Mouse (Mus musculus) thymus, postnatal 25 days (tissue): Measurements from ENCODE around the gene Mettl4.
"Not testable (repeated sequence)": the region's sequence is repeated elsewhere in the genome, so short reads cannot be mapped to it uniquely, and the experiment has no call there.

ENCODE experiments used
- DNase-seq: peaks from one replicate; pipeline ENCODE4 v3.0.0; 2022

Gene Mettl4

DNA sequence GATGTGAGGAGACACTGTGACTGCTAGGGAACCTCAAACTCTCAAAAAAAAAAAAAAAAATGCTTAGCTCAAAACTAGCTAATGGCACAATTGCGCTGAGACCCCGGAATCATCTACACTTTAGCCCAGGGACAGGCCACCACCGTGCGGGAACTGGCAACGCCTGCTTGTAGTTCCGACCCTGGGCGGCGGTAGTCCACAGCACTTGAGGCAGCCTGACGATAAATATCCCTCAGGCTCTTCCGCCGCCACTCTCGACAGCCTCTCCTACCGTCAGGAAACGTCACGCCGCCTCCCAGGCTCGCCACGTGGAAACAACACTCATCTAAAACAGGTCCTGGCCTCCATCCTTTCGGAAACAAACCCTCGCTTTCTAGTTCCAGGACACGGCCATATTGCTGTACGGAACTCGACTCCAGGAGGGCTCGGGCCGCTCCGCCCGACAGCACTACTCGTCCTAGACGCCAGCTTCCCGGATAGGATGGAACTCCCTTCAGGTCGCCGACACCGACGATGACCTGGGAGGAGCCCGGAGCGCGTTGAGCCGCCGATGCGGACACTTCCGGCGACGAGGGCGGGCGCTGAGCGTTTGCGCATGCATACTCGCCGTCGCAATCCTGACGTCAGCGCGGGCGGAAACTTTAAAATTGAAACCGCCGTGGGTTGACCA is at the start of gene Mettl4:
Mettl4 (minus strand) TSS at position 554 of the 670 bp plus-strand sequence.
- peak; percentile 86 for DNase-seq

DNA sequence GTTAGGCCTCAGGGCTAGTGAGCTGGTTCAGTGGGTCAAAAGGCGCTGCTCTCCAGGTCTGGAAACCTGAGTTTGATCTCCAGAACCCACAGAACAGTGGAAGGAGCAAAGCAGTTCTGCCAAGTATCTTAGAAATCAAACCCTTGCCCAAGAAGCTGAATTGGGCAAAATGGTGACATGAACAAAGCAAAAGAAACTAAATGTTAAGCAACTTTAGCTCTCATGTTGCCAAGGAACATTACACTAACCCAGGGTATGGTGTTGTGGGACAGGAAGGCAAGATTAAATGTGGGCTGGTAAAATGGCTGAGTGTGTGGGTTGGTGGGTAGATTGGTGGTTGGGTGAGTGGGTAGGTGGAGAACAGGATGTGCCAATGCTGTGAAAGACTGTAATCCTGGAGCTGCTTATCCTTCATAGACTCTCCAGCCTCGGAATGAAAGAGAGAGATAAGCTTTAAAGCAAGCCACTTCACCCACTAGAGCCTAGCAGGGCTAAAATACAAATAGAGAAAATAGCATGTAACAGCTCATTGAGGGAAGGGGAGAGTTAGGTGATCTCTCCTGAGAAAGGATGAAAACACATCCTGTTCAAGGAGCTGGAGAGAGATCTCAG is 29.2 kb upstream of the Mettl4 start:
- DNase-seq: no peak

DNA sequence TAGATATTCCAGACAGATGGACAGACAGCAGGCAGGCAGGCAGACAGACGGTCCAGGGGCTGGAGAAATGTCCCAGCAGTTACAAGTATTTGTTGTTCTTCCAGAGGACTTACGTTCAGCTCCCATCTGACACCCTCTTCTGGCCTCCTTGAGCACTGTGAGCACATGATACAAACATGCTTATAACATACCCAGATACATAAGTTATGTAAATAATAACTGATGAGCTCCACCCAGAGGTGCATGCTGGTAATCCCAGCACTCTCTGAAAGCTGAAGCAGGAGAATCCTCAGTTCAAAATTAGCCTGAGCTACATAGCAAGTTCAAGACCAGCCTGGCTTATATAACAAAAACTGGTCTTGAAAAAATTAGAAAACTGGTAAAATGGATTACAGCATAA is 18.7 kb upstream of the Mettl4 start:
- DNase-seq: no peak

DNA sequence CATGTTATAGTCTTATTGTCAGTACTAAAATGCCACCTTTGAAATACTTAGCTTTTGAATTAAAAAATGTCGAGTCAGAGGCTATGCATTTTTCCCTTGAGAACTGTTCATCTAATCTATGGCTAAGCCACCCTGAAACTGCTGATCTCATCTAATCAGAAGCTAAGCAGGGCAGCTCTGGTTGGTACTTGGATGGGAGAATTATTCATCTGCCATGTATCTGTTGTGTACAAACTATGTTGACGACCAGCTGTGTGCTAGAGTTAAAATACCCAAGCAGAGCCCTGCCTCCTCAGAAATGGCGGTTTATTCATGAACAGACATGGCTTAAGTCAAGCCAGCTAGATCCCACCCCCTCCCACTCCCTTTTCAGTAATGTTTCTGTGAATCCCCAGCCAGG is 14.9 kb upstream of the Mettl4 start:
- no peak for DNase-seq

DNA sequence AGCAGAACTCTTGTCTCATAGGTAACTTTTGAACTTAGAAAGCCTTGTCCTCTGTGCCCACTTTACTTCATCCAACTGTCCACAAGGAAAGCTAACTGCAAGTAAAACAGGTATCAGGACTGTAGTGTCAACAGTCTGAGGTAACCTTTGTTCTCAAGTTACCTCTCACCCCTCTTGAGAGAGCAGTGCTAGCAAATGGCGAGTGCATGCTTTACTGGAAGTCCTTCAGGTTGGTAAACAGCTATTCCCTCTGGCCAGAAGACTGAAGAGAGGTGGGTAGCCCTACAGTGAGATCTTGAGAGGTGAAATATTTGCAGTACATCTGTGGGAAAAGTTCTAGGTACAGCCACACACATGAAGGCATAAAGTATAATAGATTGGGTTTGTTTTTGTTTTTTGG is 14.2 kb upstream of the Mettl4 start:
- no peak for DNase-seq

DNA sequence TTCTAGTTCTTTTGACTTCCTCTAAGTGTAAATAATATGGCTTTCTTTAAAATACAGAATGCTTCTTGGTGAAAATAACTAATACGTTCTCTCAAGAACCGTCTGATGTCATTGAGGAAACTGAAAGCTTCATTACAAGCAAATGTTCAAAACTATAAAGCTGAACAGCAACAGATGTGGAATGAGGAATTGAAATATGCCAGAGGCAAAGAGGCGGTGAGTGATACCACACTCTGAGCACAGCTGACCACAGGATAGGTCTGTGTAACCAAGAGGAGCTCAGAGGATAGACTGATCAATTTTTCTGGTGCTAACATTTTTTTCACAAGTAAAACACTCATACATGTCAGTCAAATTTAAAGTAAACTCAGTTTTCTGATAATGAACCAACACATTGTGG is 12.6 kb upstream of the Mettl4 start:
- DNase-seq: no peak

DNA sequence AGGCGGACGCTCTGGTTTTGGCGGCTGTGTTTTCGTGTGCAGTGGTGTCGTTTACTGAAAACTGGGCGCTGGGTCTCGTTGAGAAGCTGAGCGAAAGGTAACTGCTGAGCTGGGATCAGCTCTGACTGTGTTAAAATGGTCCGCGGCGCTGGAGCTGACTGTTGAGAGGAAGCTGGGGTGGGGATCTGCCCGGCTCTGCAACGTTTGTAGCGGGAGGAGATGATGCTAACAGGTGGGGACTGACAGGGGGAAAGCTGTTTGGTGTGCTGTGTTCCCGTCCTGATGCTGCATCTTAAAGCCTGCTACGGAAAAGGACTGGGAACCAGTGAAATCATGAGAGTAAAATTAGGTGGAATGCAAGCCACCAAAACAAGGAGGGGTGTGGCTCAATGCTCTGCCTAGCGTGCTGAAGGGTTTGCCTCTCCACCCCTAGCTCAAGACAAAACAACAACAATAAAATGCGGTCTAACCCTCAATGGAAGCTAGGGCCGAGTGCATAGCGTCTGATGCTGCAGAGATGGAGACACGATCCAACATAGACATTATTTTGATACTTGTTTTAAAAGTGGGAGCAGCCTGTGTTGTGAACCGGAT is 414 bp upstream of the Mettl4 start:
- no peak for DNase-seq

DNA sequence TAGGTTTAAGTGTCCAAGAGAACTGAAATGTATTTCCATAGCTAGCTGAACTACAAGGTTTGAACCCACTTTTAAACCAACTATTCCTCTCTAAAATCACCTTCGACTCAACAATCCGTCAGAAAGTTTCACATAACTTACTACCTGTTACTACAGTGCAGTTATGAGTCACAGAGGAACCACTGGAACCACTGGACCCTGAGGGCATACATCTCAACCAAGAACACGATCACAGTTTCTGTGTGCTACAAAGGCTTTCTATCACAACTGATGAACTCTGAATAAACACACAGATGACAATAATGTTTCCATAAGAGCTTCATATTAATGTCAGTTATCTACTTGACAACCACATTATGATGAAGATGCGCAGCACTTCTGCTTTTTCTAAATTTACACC is 11.6 kb downstream of the Mettl4 start:
- DNase-seq: no peak

DNA sequence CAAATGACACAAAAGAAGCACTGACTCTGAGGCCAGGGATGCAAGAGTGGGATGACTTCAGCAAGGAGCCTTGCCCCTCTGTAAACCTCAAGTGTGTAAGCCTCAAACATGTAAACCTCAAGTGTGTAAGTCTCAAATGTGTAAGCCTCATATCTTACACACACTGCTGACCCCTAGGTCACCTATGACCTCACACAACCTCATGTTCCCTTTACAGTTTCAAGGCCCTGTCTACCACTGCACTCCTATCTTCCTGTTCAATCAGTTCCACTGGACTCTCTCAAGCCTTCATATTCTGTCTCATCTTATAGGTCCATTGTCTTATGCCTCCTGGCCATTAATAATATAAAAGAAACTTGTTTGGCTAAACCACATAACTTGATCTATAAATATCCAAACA is 13.9 kb downstream of the Mettl4 start:
- no peak for DNase-seq

DNA sequence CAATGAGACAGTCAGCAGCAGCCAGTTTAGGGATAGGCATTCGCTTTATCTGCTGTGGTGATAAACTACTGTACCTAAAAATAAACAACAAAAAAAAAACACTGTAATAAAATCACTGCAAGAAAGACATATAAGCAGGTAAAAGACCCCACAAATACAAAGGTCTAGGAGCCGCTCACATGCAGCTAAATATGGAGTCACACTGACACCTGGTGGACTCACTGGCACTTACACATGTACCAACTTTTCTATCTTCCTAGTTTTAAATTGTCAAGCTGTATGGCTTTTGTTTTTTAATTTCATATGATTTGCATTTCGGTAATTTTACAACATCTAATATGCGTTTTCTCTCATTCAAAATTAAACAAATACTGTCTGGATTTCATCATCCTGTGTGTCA is 14.4 kb downstream of the Mettl4 start:
- DNase-seq: no peak

DNA sequence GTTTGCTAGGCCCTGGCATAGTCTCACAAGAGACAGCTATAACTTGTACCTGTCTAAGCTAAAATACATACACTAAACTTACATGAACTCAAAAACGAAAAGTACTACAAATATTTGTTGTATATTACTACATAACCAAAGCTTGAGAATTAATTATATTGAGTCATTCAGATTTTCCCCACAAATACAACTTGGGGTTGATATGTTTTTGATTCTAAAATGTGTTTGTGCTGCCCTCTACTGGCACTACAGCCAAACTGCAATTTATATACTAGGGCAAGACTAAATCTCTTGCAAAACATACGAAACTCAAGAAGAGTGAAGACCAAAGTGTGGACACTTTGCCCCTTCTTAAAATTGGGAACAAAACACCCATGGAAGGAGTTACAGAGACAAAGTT is 19.4 kb downstream of the Mettl4 start:
- not testable (repeated sequence) for DNase-seq

DNA sequence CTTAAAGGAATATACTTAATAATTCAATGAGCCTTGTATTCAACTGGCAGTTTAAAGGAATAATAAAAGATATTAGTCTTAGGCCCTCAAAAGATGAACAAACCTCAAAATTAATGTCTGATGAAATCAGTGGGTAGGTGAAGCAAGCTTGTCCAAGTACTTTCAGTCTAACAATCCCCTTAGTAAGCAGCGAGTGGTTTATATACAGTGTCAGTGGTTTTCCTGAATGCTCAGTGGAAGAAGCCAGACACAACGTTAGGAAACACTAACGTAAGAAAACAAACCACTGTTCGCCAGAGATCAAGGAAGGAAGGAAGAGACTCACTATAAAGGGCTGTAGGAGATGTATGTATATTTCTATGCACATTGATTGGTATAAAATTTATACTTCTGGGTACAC is 23.1 kb downstream of the Mettl4 start:
- no peak for DNase-seq

DNA sequence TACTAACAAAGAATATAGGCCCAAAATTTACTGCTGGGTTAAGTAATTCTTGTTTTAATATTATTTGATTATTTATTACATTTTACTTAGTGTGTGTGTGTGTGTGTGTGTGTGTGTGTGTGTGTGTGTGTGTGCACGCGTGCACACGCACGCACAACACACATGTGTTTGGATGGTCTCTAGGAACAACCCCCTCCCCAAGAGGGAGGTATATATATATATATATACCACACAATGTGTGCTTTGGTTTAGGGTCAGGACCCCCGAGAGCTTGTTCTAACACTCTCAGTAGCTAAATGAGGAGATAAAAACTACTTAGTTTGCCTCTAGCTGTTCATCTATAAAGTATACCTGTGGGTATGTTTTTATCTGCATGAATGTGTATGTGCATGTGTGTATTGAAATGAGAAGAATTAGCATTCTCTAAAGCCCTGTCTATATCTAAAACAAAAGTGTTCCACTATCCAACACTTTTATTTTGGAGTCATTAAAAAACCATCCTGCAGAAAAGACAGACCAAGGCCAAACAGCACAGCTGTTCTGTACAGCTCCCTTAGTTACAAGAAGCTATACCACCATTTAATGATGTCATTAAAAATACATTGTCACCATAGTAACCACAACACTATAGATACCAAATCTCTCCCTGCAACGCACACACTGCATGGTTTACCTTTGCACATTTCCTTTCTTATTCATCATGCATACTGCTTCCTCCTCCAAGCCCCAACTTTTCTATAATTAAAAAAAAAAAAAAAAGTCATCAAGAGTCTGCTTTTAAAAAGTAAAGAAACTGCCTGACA is 76.1 kb downstream of the Mettl4 start:
- no peak for DNase-seq
